In the genomic region with DNA sequence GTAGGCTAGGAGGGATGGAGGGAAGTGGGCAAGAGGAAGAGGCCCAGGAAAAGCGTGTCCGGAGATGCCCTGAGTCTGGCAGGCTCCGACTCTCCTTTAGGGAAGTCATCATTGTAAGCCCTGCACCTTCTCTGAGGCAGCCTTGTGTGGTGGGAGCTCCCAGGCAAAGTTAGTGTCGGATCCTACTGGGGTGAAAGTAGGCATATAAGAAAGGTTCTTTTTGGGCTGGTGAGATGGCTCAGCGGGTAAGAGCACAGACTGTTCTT, we compare ENCODE assay signal across 9 mouse cellular contexts. TPM values are rescaled to one million over a fixed set of nuclear protein-coding genes. Genes with fewer than 3 reads are reported as not detected.
A peak's percentile ranks its signal among the peaks of the same experiment; 100 is the strongest.
DNase-seq lines count a peak whose midpoint lies in the region; ATAC-seq lines count a peak whose summit lies in the region.
"Had no signal": no experiment of that assay in that cellular context is flagged by ENCODE, and none has a peak within 500 bp of the region (broad histone marks: within the 10 kb centered on the region; RNA-seq: fewer than 3 reads in every experiment).

No protein-coding gene starts in this region.

- peak overlapping the region; percentile 88 for H3K4me3 ChIP-seq in kidney, embryonic 16.5 days (ENCODE audit: low read length)
- H3K4me3 ChIP-seq in embryonic facial prominence, embryonic 10.5 days: peak overlapping the region; percentile 97
- peak overlapping the region; percentile 85 for H3K4me3 ChIP-seq in intestine, embryonic 14.5 days (ENCODE audit: low read depth, low read length)

- peak overlapping the region; percentile 86; the same call in 1 of the 2 replicates for H3K27ac ChIP-seq in kidney, embryonic 16.5 days (ENCODE audit: low read length)
- H3K27ac ChIP-seq in embryonic facial prominence, embryonic 10.5 days (replicated peaks): peak overlapping the region; percentile 96
- peak overlapping the region; percentile 85; the same call in 1 of the 2 replicates for H3K27ac ChIP-seq in intestine, embryonic 14.5 days (ENCODE audit: low read depth)

- peak overlapping the region; percentile 92 for H3K9ac ChIP-seq in kidney, embryonic 16.5 days (replicated peaks; ENCODE audit: low read length)
- H3K9ac ChIP-seq in intestine, embryonic 14.5 days (ENCODE audit: low read length): peak overlapping the region; percentile 82

- peaks cover 18% of the 10 kb centered on the region for H3K4me1 ChIP-seq in kidney, embryonic 16.5 days (ENCODE audit: insufficient read depth, low read length)
- peaks cover 19% of the 10 kb centered on the region for H3K4me1 ChIP-seq in embryonic facial prominence, embryonic 10.5 days
- H3K4me1 ChIP-seq in intestine, embryonic 14.5 days (replicated peaks; ENCODE audit: control insufficient read depth, insufficient read depth, low read length): peaks cover 14% of the 10 kb centered on the region

- H3K27me3 ChIP-seq in kidney, embryonic 16.5 days (ENCODE audit: insufficient read depth, low read length): no peaks in the 10 kb centered on the region
- H3K27me3 ChIP-seq in embryonic facial prominence, embryonic 10.5 days (replicated peaks; ENCODE audit: low read depth, poor library complexity, severe bottlenecking): no peaks in the 10 kb centered on the region
- no peaks in the 10 kb centered on the region for H3K27me3 ChIP-seq in intestine, embryonic 14.5 days (replicated peaks; ENCODE audit: control insufficient read depth, insufficient read depth, low read length)

- 1% methylated on average over 5 of the region's 5 CpGs for WGBS in kidney, embryonic 16.5 days
- 5% methylated on average over 5 of the region's 5 CpGs for WGBS in embryonic facial prominence, embryonic 10.5 days
- 2% methylated on average over 5 of the region's 5 CpGs for WGBS in intestine, embryonic 14.5 days

- peaks cover 29% of the 10 kb centered on the region for H3K36me3 ChIP-seq in kidney, embryonic 16.5 days (ENCODE audit: insufficient read depth, low read length)
- peaks cover 42% of the 10 kb centered on the region for H3K36me3 ChIP-seq in embryonic facial prominence, embryonic 10.5 days (replicated peaks)
- peaks cover 28% of the 10 kb centered on the region for H3K36me3 ChIP-seq in intestine, embryonic 14.5 days (ENCODE audit: control insufficient read depth, insufficient read depth, low read length)

- peak overlapping the region; percentile 89 for H3K4me2 ChIP-seq in kidney, embryonic 16.5 days (replicated peaks; ENCODE audit: low read depth, low read length)
- peak overlapping the region; percentile 64 for H3K4me2 ChIP-seq in intestine, embryonic 14.5 days (ENCODE audit: low read length)

- ATAC-seq in kidney, embryonic 16.5 days (ENCODE audit: low FRiP score, low TSS enrichment): no peak
- ATAC-seq in intestine, embryonic 14.5 days (replicated peaks; ENCODE audit: low FRiP score, low TSS enrichment, low read depth): no peak
- peak; percentile 34 for ATAC-seq in monocyte, adult 5-6 weeks (replicated peaks; ENCODE audit: insufficient number of reproducible peaks, low FRiP score, low TSS enrichment, poor library complexity, severe bottlenecking)

- no peaks in the 10 kb centered on the region for H3K9me3 ChIP-seq in kidney, embryonic 16.5 days (ENCODE audit: low read length)
- no peaks in the 10 kb centered on the region for H3K9me3 ChIP-seq in embryonic facial prominence, embryonic 10.5 days
- no peaks in the 10 kb centered on the region for H3K9me3 ChIP-seq in intestine, embryonic 14.5 days (ENCODE audit: control insufficient read depth, low read length)

- DNase-seq in kidney, adult 18-20 months: no peak
- DNase-seq in embryonic facial prominence, embryonic 10.5 days (ENCODE audit: low spot score): no peak
- DNase-seq in intestine, embryonic 14.5 days (ENCODE audit: low spot score): no peak
- no peak for DNase-seq in adrenal gland, postnatal 36 days
- no peak for DNase-seq in cerebellum, adult 11 months
- no peak for DNase-seq in T-cell, adult 2 months (ENCODE audit: low spot score)

RNA-seq across cellular contexts. Expression of a gene that starts 0.7 kb away (rescaled TPM):
- polyA plus RNA-seq in kidney, embryonic 16.5 days (2015; fragmentation: Nextera tagmentation; extraction: Ambion mirVana): 111 TPM in 2 replicates
- polyA plus RNA-seq in embryonic facial prominence, embryonic 10.5 days (2016; fragmentation: Nextera tagmentation; extraction: Ambion mirVana): 141 and 149 TPM in 2 replicates
- 82.1 and 86.5 TPM in 2 replicates for polyA plus RNA-seq in intestine, embryonic 14.5 days (2014; fragmentation: Nextera tagmentation; extraction: Ambion mirVana)
- 12.9 to 16.2 TPM (median 14.3 TPM) in 3 replicates for total RNA-seq in monocyte, adult 5-6 weeks (2017)
- 10 to 100 TPM; 42.9 to 45.6 TPM for total RNA-seq in adrenal gland, postnatal 36 days (2021)

RNA-seq across cellular contexts. Expression of a gene that starts 11.8 kb away (rescaled TPM):
- 0.12 TPM in 1 of 2 replicates, not detected in the other for polyA plus RNA-seq in kidney, embryonic 16.5 days (2015; fragmentation: Nextera tagmentation; extraction: Ambion mirVana)
- not detected in 2 replicates for polyA plus RNA-seq in embryonic facial prominence, embryonic 10.5 days (2016; fragmentation: Nextera tagmentation; extraction: Ambion mirVana)
- polyA plus RNA-seq in intestine, embryonic 14.5 days (2014; fragmentation: Nextera tagmentation; extraction: Ambion mirVana): 0.18 TPM in 1 of 2 replicates, not detected in the other
- not detected in 3 replicates for total RNA-seq in monocyte, adult 5-6 weeks (2017)
- total RNA-seq in adrenal gland, postnatal 36 days (2021): 1 to 10 TPM in 1 of 2 experiments, under 1 TPM in 1; 0.43 to 1.2 TPM
- total RNA-seq: neutrophil, adult 5-6 weeks had no signal

RNA-seq across cellular contexts. Expression of a gene that starts 30.1 kb away (rescaled TPM):
- 1.2 TPM in 2 replicates for polyA plus RNA-seq in kidney, embryonic 16.5 days (2015; fragmentation: Nextera tagmentation; extraction: Ambion mirVana)
- polyA plus RNA-seq in embryonic facial prominence, embryonic 10.5 days (2016; fragmentation: Nextera tagmentation; extraction: Ambion mirVana): 0.11 and 0.39 TPM in 2 replicates
- polyA plus RNA-seq in intestine, embryonic 14.5 days (2014; fragmentation: Nextera tagmentation; extraction: Ambion mirVana): 1.7 and 2.1 TPM in 2 replicates
- total RNA-seq in monocyte, adult 5-6 weeks (2017): not detected in 3 replicates
- total RNA-seq in adrenal gland, postnatal 36 days (2021): 1 to 10 TPM; 3.4 to 9.0 TPM
- total RNA-seq: neutrophil, adult 5-6 weeks had no signal

RNA-seq across cellular contexts. Expression of a gene that starts 37.4 kb away (rescaled TPM):
- 11.8 and 13.1 TPM in 2 replicates for polyA plus RNA-seq in kidney, embryonic 16.5 days (2015; fragmentation: Nextera tagmentation; extraction: Ambion mirVana)
- polyA plus RNA-seq in embryonic facial prominence, embryonic 10.5 days (2016; fragmentation: Nextera tagmentation; extraction: Ambion mirVana): 2.4 and 4.3 TPM in 2 replicates
- polyA plus RNA-seq in intestine, embryonic 14.5 days (2014; fragmentation: Nextera tagmentation; extraction: Ambion mirVana): 14.2 and 14.8 TPM in 2 replicates
- total RNA-seq in monocyte, adult 5-6 weeks (2017): 15.0 to 24.1 TPM (median 17.4 TPM) in 3 replicates
- total RNA-seq in adrenal gland, postnatal 36 days (2021): 10 to 100 TPM; 52.6 to 80.8 TPM

RNA-seq across cellular contexts. Expression of a gene that starts 53.8 kb away (rescaled TPM):
- polyA plus RNA-seq in kidney, embryonic 16.5 days (2015; fragmentation: Nextera tagmentation; extraction: Ambion mirVana): 41.4 and 42.8 TPM in 2 replicates
- 45.4 and 46.8 TPM in 2 replicates for polyA plus RNA-seq in embryonic facial prominence, embryonic 10.5 days (2016; fragmentation: Nextera tagmentation; extraction: Ambion mirVana)
- 31.4 and 35.5 TPM in 2 replicates for polyA plus RNA-seq in intestine, embryonic 14.5 days (2014; fragmentation: Nextera tagmentation; extraction: Ambion mirVana)
- total RNA-seq in monocyte, adult 5-6 weeks (2017): 45.3 to 50.4 TPM (median 49.6 TPM) in 3 replicates
- 10 to 100 TPM; 24.6 to 30.5 TPM for total RNA-seq in adrenal gland, postnatal 36 days (2021)
